In genomic region chr5:122780791-122781432, GRCm38 (mm10) we compare ENCODE assay signal across 18 mouse cellular contexts. TPM values are rescaled to one million over a fixed set of nuclear protein-coding genes. Genes with fewer than 3 reads are reported as not detected.
A peak's percentile ranks its signal among the peaks of the same experiment; 100 is the strongest.
DNase-seq lines count a peak whose midpoint lies in the region; ATAC-seq and TF ChIP-seq lines count a peak whose summit lies in the region.
"Had no signal": no experiment of that assay in that cellular context is flagged by ENCODE, and none has a peak within 500 bp of the region (broad histone marks: within the 10 kb centered on the region; RNA-seq: fewer than 3 reads in every experiment).

No protein-coding gene starts in this region.

- no peak overlapping the region for H3K4me3 ChIP-seq in layer of hippocampus, adult 2 months
- no peak overlapping the region for H3K4me3 ChIP-seq in thymus, adult 2 months (ENCODE audit: control insufficient read depth, insufficient read depth, low read length)
- no peak overlapping the region for H3K4me3 ChIP-seq in kidney, embryonic 14.5 days (ENCODE audit: low read length)
- H3K4me3 ChIP-seq: hindbrain, embryonic 10.5 days; intestine, embryonic 15.5 days; limb, embryonic 13.5 days; midbrain, embryonic 10.5 days had no signal

- H3K9me3 ChIP-seq in kidney, embryonic 14.5 days (ENCODE audit: control insufficient read depth, low read length): peaks cover 4% of the 10 kb centered on the region; the same call in 1 of the 2 replicates
- H3K9me3 ChIP-seq: heart, embryonic 15.5 days; hindbrain, embryonic 10.5 days; intestine, embryonic 15.5 days; limb, embryonic 13.5 days; midbrain, embryonic 10.5 days had no signal

- no peak overlapping the region for H3K4me2 ChIP-seq in kidney, embryonic 14.5 days (replicated peaks; ENCODE audit: low read depth, low read length)
- H3K4me2 ChIP-seq: heart, embryonic 15.5 days; intestine, embryonic 15.5 days had no signal

- no peak overlapping the region for H3K9ac ChIP-seq in kidney, embryonic 14.5 days (ENCODE audit: low read depth, low read length)
- H3K9ac ChIP-seq: heart, embryonic 15.5 days; intestine, embryonic 15.5 days; limb, embryonic 13.5 days had no signal

- H3K4me1 ChIP-seq in thymus, adult 2 months (replicated peaks; ENCODE audit: control insufficient read depth, insufficient read depth, low read length): peaks cover 21% of the 10 kb centered on the region
- H3K4me1 ChIP-seq in kidney, embryonic 14.5 days (ENCODE audit: control insufficient read depth, insufficient read depth, low read length): 0 out of 2 replicates have a peak, but pooled peaks cover 6% of the 10 kb centered on the region

- H3K27me3 ChIP-seq in thymus, adult 2 months (ENCODE audit: control insufficient read depth, insufficient read depth, low read length): no peaks in the 10 kb centered on the region
- no peaks in the 10 kb centered on the region for H3K27me3 ChIP-seq in kidney, embryonic 14.5 days (ENCODE audit: control insufficient read depth, insufficient read depth, low read length)
- H3K27me3 ChIP-seq: heart, embryonic 15.5 days; intestine, embryonic 15.5 days; limb, embryonic 13.5 days had no signal

- peak; percentile 22 for DNase-seq in CD4-positive, CD25-positive, alpha-beta regulatory T cell, adult 2 months (ENCODE audit: low read depth, low spot score)
- DNase-seq in layer of hippocampus, adult 2 months (ENCODE audit: low spot score in 2 of 2): no peak
- no peak for DNase-seq in layer of hippocampus, adult 8-10 months (ENCODE audit: low spot score in 2 of 2)
- DNase-seq in thymus, adult 2 months: no peak
- DNase-seq in thymus, postnatal 0 days (ENCODE audit: low spot score): no peak
- DNase-seq: adrenal gland, adult 2 months; cerebellum, adult 11-12 months; kidney, postnatal 4 days; lung, postnatal 36 days had no signal

- H3K27ac ChIP-seq in layer of hippocampus, adult 2 months: no peak overlapping the region
- peak overlapping the region; percentile 55; the same call in 1 of the 2 replicates for H3K27ac ChIP-seq in thymus, adult 2 months (ENCODE audit: control insufficient read depth, insufficient read depth, low read length)
- H3K27ac ChIP-seq in kidney, embryonic 14.5 days (ENCODE audit: low read depth, low read length): no peak overlapping the region
- H3K27ac ChIP-seq: heart, embryonic 15.5 days; hindbrain, embryonic 10.5 days; intestine, embryonic 15.5 days; limb, embryonic 13.5 days; midbrain, embryonic 10.5 days had no signal

- WGBS in thymus, adult 2 months: 94% methylated on average over 19 of the region's 19 CpGs
- 90% methylated on average over 19 of the region's 19 CpGs for whole genome bisulfite sequencing in kidney, embryonic 14.5 days

- 0 out of 2 replicates have a peak, but pooled peaks cover 3% of the 10 kb centered on the region for H3K36me3 ChIP-seq in thymus, adult 2 months (ENCODE audit: control insufficient read depth, insufficient read depth, low read length)
- no peaks in the 10 kb centered on the region for H3K36me3 ChIP-seq in kidney, embryonic 14.5 days (ENCODE audit: control insufficient read depth, insufficient read depth, low read length)
- H3K36me3 ChIP-seq: heart, embryonic 15.5 days; intestine, embryonic 15.5 days had no signal

- no peak for ATAC-seq in CD4-positive, CD25-positive, alpha-beta regulatory T cell, adult 4 months
- no peak for ATAC-seq in granulocyte monocyte progenitor cell, adult 5-6 weeks (replicated peaks; ENCODE audit: poor library complexity, severe bottlenecking)
- no peak for ATAC-seq in kidney, embryonic 14.5 days (ENCODE audit: low FRiP score, low TSS enrichment)
- ATAC-seq: forebrain, embryonic 14.5 days; intestine, embryonic 15.5 days had no signal

- TF ChIP-seq CTCF in layer of hippocampus, adult 2 months (conservative IDR thresholded peaks at IDR 0.05): peak; percentile 29
- TF ChIP-seq CTCF in thymus, adult 2 months (IDR thresholded peaks at IDR 0.05; ENCODE audit: borderline replicate concordance, control insufficient read depth, extremely low read depth, insufficient read depth, low read length, poor library complexity): no peak

- TF ChIP-seq POLR2A in thymus, adult 2 months (IDR thresholded peaks at IDR 0.05; ENCODE audit: control insufficient read depth, extremely low read depth, insufficient read depth, low read length, poor library complexity): no peak

RNA-seq across cellular contexts. Expression of gene Camkk2, which starts 1.7 kb away (rescaled TPM):
- polyA plus RNA-seq in CD4-positive, CD25-positive, alpha-beta regulatory T cell, adult 4 months (2017; shearing (Covaris generic)): 1 to 10 TPM; 2.8 to 2.9 TPM
- 100 to 1,000 TPM; 104 to 109 TPM for total RNA-seq in layer of hippocampus, adult 2 months (2021)
- 10 to 100 TPM; 87.3 to 96.2 (median 93.0) TPM for total RNA-seq in layer of hippocampus, adult 8-10 months (2022)
- polyA plus RNA-seq in thymus, adult 2 months (2012; rRNA removed): 31.1 and 40.9 TPM in 2 replicates
- 24.7 and 27.1 TPM in 2 replicates for polyA plus RNA-seq in thymus, postnatal 0 days (2015; fragmentation: Nextera tagmentation; extraction: Ambion mirVana)
- 46.5 and 59.1 TPM in 2 replicates for total RNA-seq in granulocyte monocyte progenitor cell, adult 5-6 weeks (2014; fragmentation: Nextera tagmentation)
- total RNA-seq in granulocyte monocyte progenitor cell, adult 5-6 weeks (2017): 32.9 and 36.4 TPM in 2 replicates
- polyA plus RNA-seq in kidney, embryonic 14.5 days (2014; fragmentation: Nextera tagmentation; extraction: Ambion mirVana): 25.0 and 40.9 TPM in 2 replicates

RNA-seq across cellular contexts. Expression of gene Anapc5, which starts 40.2 kb away (rescaled TPM):
- polyA plus RNA-seq in CD4-positive, CD25-positive, alpha-beta regulatory T cell, adult 4 months (2017; shearing (Covaris generic)): 100 to 1,000 TPM; 107 to 151 TPM
- total RNA-seq in layer of hippocampus, adult 2 months (2021): 100 to 1,000 TPM; 216 to 217 TPM
- total RNA-seq in layer of hippocampus, adult 8-10 months (2022): 100 to 1,000 TPM; 192 to 236 (median 203) TPM
- 463 and 489 TPM in 2 replicates for polyA plus RNA-seq in thymus, adult 2 months (2012; rRNA removed)
- polyA plus RNA-seq in thymus, postnatal 0 days (2015; fragmentation: Nextera tagmentation; extraction: Ambion mirVana): 407 and 446 TPM in 2 replicates
- 306 and 321 TPM in 2 replicates for total RNA-seq in granulocyte monocyte progenitor cell, adult 5-6 weeks (2014; fragmentation: Nextera tagmentation)
- 339 and 341 TPM in 2 replicates for total RNA-seq in granulocyte monocyte progenitor cell, adult 5-6 weeks (2017)
- 335 and 457 TPM in 2 replicates for polyA plus RNA-seq in kidney, embryonic 14.5 days (2014; fragmentation: Nextera tagmentation; extraction: Ambion mirVana)
